Mouse (Mus musculus): ENCODE results near the gene Asic2.

Asic2 gene

DNA sequence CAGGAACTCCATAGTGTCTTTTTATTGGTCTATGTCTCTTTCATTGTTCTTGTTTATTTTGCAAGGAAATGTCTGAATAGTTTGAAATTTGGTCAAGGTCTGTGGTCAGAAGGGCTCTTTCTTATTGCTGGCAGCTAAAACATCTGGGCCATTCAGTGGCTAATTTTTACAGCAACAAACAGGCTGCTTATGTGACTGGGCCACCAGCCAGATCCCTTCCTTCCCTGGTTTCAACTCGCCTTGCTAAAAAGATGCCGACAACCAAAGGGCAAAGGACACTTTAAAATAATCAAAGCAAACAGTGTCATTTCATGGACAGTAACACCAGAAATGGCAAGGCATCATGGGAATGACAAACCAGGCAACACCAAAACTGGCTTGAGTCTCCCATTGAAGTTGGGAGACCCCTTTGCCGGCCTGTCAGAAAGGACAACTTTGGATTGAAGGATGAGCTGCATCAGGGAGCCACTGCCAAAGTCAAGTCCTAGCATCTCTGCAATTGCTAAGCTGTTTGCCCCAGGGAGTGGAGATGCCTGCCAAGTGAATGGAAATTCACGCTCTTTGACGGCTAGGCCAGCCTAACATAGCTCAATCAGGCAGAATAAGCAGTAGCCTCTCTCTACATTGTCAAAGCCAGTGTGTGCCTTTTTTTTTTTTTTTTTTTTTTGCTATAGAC is 123.1 kb downstream of the Asic2 start:
- DNase-seq (ENCODE audit: low spot score): peak; percentile 17

DNA sequence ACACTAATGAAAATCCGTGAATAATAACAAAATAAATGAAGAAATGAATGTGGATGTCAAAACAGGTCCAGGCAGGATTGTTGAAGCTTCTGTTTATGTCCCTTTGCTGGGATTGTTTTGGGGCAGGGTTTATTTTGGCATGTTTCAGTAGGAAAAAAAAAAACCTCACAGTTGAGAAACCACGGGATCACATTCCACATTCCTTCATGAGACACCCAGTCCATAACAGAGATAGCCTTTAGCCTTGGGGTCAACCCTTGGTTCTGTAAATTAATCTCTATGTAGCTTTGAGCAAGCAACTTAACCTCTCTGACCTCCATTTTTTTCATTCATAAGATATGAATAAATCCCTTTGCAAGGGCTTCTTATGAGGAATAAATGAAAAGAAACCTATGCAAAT is 127.3 kb downstream of the Asic2 start:
- no peak for DNase-seq (ENCODE audit: low spot score)

DNA sequence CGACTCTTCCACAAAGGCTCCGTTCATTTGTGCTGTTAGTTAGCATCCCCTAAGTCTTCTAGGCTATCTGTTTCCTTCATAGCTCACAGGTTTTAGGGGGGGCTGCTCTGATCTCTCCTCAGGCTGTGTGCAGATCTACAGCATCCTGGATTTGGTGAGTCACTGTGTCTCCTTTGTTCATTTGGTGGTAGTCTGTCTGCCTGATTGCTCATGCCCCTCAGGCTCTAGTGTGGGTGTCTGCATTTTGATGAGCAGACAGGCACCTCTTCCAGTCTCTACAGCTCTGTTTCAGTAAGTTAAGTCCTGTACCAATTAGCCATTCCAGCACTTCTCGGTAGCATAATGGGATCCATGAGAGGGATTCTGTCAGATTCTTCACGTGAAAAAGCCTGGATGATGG is 129.8 kb downstream of the Asic2 start:
- no peak for DNase-seq (ENCODE audit: low spot score)

DNA sequence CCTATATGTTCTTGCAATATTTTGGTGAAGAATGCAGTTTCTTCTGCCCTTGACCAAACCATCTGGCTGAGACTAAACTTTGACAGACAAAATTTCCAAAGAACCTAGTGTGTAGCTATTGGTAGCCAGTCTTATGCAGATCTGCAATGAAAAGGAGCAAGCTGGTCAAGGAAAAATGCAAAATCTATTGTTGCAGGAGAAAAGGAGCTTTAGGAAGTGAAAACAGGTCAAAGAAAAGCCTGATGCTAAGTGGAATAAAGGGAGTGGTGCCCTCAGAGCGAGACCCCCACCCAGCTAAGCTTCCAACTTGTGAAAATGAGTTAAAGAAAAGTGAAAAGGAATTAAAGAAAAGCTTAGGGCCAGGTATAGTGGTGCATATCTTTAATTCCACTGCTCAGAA is 135.9 kb downstream of the Asic2 start:
- no peak for DNase-seq (ENCODE audit: low spot score)

DNA sequence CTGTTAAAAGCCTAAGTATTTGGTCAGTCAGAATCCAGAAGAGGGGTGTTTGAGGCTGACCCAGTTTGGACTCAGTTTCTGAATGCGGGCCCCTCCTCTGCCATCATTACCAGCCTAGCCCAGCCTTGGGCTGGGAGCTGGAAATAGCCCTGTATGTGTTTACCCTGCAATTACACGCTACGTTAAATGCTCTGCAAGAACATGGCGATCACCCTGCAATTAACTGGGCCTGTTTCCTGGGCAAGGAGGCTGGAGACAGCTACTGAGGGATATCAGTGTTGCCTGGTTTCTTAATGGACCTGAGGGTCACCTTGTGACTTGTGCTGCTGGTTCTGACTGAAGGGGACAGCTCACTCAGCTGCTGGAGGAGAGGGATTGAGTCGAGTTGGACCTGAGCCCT is 151.7 kb downstream of the Asic2 start:
- no peak for DNase-seq (ENCODE audit: low spot score)

DNA sequence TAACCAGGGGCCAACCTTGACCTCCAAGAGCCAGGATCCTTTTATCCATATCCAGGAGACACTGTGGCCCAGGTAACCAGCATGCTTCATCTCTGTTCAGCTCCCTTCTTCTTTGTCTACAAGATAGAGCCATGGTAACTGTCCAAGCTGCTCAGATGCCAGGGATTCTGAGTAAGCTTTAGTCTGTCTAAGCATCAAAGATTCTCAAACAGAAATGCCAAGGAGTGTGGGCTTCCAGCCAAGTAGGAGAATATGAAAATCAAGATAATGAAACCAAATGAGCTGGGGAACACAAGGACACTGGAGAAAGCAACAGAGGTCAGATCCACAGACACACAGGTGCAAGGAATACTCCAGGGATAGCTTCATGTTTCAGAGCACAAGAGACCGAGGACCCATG is 153.4 kb downstream of the Asic2 start:
- no peak for DNase-seq (ENCODE audit: low spot score)

DNA sequence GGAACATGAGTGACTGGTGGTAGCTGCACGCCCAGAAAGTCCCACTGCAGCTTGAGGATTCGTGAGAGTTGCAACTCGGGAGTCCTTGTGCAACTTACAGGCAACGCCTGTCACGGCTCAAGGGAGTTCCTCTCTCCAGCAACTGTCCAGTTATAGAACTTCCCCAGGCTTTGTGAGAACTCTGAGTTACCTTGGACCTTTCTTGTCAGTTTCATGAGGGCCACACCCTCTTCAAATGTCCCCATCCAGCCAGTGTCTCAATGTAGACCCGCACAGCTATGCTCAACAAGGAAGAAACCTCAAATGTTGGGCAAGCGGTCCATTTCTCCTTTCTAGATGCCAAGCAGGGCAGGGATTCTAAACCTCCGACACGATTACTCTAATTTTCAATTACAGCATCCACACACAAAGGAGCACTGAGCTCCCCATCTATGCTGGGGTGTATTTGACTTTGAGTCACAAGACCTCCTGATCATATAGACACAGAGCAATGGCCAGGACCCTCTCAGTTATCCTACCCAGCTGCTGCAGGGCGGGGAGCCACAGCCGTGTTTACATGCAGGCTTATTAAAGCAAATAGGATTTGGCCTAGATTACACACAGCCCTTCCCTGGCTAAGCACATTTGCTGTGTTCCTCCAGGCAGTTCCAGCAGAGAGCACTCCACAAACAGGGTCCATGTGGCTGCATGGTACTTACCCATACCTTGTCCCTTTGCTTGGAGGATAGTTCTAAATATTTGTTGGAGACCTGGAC is 161.2 kb downstream of the Asic2 start:
- no peak for DNase-seq (ENCODE audit: low spot score)

DNA sequence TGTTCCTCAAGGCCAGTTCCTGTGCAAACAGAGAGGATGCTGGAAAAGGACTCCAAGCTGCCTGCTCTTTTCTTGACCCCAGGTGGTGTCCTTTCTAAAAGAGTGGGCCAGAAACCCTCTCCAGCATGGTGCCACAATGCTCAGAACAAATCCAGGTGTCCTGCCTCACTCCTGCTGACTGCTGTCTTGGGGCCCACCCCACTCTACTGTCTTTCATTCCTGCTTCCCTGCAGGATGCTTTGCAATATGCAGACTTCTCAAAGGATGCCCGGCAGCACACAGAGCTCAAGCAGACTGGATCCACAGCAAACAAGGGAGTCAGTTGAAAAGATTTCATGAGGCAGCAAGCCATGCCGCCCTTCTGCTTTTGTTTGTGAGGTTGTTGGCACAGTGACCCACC is 164.7 kb downstream of the Asic2 start:
- no peak for DNase-seq (ENCODE audit: low spot score)

DNA sequence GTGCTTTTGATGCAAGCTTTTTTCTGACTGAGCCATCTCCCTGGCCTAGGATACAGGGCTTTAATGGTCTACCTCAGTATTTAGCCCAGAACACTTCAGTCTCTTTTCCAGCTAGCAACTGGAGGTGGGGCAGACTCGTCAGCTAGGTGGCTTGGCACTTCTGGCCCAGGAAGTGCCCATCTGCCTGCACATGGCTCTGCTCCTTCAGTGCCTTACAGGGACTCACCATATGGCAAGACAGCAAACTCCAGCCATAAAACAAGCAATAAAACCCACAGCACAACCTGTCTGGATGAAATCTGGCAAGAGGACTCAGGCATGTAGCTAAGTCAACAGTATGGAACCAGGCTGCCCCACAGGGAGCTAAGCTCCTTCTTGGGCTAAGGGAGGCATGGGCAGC is 165.6 kb downstream of the Asic2 start:
- DNase-seq (ENCODE audit: low spot score): no peak

DNA sequence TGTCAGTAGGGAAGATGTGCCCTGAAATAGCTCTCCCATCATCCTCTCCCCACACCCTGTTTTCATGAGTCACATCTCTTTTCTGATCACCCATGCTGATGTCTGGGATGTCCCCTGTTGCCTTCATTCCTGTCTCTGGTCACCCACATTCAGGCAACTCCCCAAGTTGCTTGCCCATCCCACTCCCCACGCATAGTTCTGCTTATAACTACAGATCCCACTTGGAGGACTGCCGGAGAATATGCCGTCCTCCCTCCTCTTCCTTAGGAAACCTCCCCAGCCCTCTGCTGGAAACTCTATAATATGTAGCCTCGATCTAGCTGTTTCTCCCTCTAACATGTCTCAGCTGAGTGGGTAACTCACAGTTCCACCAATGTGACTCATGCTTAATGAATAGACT is 167.4 kb downstream of the Asic2 start:
- DNase-seq (ENCODE audit: low spot score): no peak

DNA sequence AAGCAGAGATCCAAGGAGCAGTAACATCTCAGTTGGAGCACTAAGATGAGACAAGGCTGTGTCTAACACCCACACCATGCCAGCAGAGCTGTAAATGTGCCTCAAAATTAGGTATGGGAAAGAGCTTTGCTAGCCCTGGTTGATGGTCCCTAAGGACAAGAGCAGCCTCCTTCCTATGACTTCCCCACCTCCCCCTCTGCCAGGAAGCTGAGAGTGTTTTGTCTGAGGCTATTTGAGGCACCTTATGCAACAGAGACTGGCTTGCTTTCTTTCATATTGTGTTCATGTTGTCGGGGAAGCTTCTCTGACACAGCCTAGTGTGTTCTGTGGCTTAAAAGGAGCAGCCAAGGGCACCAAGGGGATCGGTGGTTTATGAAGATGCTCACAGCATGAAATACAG is 174.7 kb downstream of the Asic2 start:
- DNase-seq (ENCODE audit: low spot score): no peak

DNA sequence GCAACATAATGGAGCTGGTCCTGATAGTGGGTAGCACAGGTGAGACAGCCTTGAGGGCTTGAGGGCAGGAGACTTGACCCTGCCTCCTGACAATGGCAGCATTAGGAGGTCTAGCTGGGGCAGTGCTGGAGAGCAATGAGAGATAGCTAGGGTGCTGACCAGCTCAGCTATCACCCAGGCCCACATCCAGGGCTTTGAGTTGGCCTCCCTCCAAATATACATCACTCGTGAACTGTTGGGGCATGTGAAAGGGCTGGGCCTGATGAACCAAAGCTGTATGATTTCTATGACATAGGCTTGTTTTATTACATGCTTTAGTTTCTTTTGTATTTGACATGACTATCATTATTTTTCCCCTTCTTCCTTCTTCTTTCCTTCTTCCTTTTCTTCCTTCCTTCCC is 176.7 kb downstream of the Asic2 start:
- no peak for DNase-seq (ENCODE audit: low spot score)

DNA sequence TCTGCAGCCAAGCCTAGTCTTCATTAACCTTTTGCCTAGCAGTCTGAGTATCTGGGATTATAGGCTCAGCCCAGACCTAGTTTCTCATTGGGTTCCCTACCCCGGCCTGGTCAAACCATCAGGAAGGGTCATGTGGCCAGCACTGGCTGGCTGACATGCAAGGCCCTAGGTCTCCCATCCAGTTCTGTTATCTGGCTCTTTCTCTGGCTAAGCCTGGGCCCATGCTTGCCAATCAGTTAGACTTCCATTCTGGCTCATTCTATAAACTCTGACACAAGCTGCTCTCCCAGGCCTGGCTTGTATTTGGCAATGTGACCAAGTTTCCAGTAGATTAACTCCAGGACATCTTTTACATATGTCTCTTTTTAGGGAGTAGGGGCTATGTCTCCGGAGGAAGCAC is 187.7 kb downstream of the Asic2 start:
- no peak for DNase-seq (ENCODE audit: low spot score)

DNA sequence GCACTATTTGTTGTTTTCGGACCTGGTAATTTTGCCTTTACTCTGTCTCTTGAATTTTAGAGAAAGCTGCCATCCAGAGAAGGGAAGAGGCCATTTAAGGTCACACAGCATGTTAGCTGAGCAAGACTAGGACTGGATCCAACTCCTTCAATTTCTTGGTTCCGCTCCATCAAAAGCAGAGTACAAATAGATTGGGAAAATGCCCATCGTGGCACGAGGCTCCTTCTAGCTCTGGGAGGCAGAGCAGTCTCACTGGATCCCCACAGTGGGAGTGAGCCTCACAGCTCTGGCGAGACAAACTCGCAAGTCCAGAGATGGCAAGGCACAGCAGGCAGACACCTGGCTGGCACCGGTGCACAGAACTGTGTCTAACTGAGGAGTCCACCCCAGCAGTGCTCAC is 188.4 kb downstream of the Asic2 start:
- DNase-seq (ENCODE audit: low spot score): no peak

DNA sequence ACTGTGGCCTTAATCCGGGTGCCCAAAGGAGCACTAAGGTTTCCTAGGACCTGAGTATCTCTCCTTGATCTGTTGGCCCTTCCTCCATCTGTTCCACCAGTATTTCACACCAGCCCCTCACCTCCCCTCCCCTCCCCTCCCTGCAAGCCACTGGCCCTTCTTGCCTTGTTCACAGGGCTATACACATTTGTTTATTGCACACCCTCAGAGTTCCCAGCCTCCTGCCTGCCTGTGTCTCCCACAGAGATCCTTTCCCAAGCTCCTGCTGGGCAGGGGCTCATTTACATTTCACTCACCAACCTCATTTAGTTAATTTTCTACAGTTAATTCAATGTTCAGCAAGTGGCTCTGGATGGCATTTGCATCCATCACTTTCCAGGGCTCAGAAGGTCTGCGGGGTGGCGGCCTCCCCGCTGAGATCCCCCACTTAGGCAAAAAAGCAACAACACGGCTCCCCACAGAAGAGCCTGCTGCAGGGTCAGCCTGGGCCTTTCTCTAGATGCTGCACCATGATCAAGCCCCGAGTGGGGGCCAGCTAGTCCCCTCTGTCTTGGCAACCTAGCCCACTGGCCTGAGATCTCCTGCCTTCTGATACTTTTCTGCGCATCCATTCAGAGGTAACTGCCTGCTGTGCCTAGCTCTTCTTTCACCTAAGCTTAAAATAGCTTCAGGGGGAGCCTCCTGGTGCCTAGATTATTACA is 196.9 kb downstream of the Asic2 start:
- no peak for DNase-seq (ENCODE audit: low spot score)

DNA sequence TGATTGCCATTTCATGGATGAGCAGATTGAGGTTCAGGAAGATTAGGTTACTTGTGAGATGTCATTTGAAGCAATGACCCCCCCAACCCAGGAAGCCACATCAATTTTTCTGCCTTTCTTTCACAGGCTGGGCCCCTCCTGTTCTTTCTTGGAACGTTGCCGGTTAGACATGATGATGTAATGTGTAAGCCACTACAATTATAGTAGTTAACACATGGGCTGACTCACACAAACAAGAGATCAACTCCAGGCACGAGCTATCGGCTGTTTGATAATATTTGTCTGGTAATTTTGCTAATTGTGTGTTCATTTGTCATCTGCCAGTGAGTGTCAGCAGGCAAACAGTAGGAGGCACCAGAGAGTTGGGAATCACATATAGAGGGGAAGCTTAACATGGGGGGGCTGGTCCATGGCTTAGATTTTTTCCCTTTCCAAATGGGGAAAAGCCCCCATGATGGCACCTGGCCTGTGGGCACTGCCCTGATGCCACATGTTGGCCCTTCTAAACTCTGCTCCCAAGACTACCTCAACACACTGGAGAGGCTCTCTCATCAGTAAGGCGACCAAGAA is 198.5 kb downstream of the Asic2 start:
- DNase-seq (ENCODE audit: low spot score): no peak

DNA sequence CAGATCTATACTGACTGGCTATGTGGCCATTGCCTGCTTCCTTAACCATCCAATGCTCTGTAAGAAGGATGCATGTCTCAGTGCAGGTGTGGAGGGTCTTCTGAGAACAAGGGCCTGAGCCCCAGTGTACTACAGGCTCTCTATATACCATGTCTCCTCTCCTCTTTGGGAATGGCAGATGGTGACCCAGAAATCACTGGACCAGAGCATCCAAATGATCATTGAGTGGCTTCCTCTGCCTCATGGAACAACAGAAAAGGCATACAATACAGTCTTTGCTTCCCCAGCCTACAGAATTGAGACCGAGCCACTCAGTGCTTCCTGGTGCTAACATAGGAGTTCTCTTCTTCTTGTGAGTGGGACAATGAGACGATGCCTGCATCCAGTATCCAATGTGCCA is 200.0 kb downstream of the Asic2 start:
- no peak for DNase-seq (ENCODE audit: low spot score)

DNA sequence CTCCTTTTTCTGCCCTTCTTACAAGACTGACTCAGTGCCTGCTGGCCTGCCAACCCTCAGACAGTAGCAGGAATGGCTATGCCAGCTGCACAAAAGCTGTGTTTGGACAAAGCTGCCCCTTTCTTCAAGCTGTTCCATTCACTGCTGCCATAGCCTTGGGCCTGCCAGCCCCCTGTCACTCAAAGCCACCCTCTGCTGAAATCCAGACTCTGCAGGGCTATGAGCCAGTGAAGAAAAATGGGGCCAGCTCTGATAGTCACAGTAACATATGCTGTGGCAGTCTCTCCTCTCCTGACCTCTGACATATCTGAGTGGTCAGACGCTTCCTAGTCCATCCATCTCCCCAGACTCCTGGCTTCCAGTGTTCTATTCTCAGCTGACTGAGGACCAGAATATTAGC is 200.5 kb downstream of the Asic2 start:
- no peak for DNase-seq (ENCODE audit: low spot score)

DNA sequence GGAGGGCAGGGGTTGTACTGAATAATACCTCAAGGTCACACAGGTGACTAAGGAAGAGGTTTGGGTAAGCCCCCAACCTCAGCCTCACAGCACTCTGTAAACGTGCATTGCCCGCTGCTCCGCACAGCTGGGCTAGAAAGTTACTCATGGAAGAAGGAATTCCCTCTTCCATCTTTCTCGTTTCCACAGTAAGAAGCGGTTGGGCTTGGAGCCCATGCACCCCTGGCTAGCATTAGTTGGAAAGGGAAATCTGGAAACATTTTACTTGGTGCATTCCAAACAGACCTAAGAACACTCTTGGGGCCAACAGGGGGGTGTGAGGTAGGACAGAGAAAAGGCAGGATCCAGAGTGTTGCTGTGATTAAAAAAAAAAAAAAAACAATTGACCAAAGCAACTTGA is 203.0 kb downstream of the Asic2 start:
- DNase-seq (ENCODE audit: low spot score): no peak

DNA sequence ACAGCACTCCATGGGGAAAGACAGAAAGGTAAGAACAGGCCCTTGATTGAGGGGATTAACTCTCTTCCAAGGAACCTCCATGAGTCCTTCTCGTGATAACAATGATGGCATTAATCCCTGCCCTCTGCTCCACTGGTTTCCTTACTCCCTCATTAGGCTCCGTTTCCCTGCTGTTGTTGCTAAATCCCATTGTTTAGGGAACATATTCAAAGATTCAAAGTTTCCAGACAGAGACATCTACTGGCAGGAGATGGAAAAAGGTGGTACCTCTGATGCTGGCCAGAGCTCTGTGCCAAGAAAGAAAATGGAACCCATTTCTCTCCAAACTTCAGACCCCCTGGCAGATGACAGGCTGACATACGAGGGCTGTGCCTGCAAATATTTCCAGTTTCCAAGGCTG is 203.5 kb downstream of the Asic2 start:
- no peak for DNase-seq (ENCODE audit: low spot score)

DNA sequence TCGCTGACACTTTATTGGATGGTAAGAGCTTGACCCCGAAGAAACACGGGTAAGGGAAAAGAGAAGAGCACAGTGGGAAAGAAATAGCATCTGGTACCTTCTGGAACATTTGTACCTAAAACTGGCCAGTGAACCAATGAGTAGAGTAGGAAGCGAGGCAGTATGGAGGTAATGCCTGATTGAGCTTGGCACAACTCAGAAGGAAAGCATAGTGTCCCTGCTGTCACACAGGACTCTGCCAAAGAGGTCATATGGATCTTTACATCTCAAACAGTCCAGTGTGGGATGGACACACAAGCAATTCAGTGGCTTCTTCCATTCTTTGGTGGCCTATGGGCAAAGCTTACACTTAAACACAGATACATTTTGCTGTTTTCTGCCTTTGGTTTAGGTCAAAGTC is 211.0 kb downstream of the Asic2 start:
- DNase-seq (ENCODE audit: low spot score): no peak

DNA sequence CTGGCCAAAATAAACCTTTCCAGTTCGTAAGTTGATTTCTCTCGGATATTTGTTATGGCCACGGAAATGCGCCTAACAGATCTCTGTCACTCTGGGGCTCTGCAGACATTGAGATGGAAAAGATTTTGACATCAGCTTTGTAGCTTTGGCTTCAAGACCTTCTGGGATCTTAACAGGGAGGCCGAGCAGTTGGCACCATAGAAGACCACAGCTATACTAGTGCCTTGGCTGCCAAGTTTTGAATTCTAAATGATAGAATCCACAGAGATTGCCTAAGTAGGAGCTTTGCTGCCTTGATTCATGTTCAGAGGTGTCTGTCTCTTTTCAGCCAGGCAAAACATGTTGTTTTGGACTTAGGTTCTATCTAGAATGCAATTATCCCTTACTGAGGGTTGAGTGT is 217.4 kb downstream of the Asic2 start:
- no peak for DNase-seq (ENCODE audit: low spot score)

DNA sequence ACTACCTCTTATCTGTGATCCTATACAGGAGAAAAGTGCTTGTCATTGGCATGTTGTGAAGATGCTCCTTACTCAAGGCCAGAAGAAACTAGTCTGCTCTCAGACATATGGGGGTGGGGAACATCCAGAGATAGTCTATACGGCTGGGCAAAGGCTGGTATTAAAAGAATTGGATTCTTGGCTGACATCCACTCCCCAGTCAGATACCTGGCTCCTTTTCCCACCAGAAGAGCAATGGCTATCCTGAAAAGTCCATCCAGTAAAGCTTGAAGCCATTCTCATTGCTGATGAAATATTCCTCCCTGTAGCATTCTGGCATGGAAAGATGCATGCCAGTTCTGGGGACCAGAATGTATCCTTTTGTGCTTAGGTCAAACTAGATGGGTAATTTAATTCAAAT is 218.2 kb downstream of the Asic2 start:
- no peak for DNase-seq (ENCODE audit: low spot score)
